Mouse (Mus musculus): Measurements from ENCODE around the gene Bmp7. TPM values are rescaled to one million over a fixed set of nuclear protein-coding genes. Genes with fewer than 3 reads are reported as not detected.

Bmp7 gene
- polyA plus RNA-seq, 1 experiment from 2014 or later = 54.2 TPM

- Histone ChIP-seq H3K9ac (ENCODE audit: low read depth, low read length) (no peak overlapping the region), H3K4me2 (replicated peaks; ENCODE audit: low read depth, low read length) (no peak overlapping the region), H3K36me3 (ENCODE audit: control insufficient read depth, insufficient read depth, low read length) (no peaks in the 10 kb centered on the region), H3K4me3 (ENCODE audit: low read length) (no peak overlapping the region), H3K27me3 (ENCODE audit: control insufficient read depth, insufficient read depth, low read length) (peaks cover 8% of the 10 kb centered on the region), H3K27ac (ENCODE audit: low read depth, low read length) (no peak overlapping the region), H3K4me1 (ENCODE audit: control insufficient read depth, insufficient read depth, low read length) (no peaks in the 10 kb centered on the region), H3K9me3 (ENCODE audit: control insufficient read depth, low read length) (no peaks in the 10 kb centered on the region)
- WGBS = 61% methylated on average over 7 of the region's 7 CpGs
- no peak for ATAC-seq (ENCODE audit: low FRiP score, low TSS enrichment)
Observed at GRCm38 (mm10) chr2:172827564-172827963, 112.6 kb downstream of the Bmp7 start.

- Histone ChIP-seq H3K27ac (ENCODE audit: low read depth, low read length) (no peak overlapping the region), H3K9ac (ENCODE audit: low read depth, low read length) (no peak overlapping the region), H3K4me1 (ENCODE audit: control insufficient read depth, insufficient read depth, low read length) (no peaks in the 10 kb centered on the region), H3K4me2 (replicated peaks; ENCODE audit: low read depth, low read length) (no peak overlapping the region), H3K4me3 (ENCODE audit: low read length) (no peak overlapping the region), H3K27me3 (ENCODE audit: control insufficient read depth, insufficient read depth, low read length) (peaks cover 8% of the 10 kb centered on the region), H3K36me3 (ENCODE audit: control insufficient read depth, insufficient read depth, low read length) (no peaks in the 10 kb centered on the region), H3K9me3 (ENCODE audit: control insufficient read depth, low read length) (no peaks in the 10 kb centered on the region)
- ATAC-seq (ENCODE audit: low FRiP score, low TSS enrichment) = no peak
- WGBS = 91% methylated on average over 11 of the region's 11 CpGs
Observed at GRCm38 (mm10) chr2:172825785-172826145, 114.4 kb downstream of the Bmp7 start.

- Histone ChIP-seq H3K4me3 (ENCODE audit: low read length) (peak overlapping the region; percentile 16; the same call in 1 of the 2 replicates), H3K4me2 (replicated peaks; ENCODE audit: low read depth, low read length) (peak overlapping the region; percentile 42), H3K36me3 (ENCODE audit: control insufficient read depth, insufficient read depth, low read length) (no peaks in the 10 kb centered on the region), H3K27ac (ENCODE audit: low read depth, low read length) (no peak overlapping the region), H3K9me3 (ENCODE audit: control insufficient read depth, low read length) (no peaks in the 10 kb centered on the region), H3K9ac (ENCODE audit: low read depth, low read length) (no peak overlapping the region), H3K27me3 (ENCODE audit: control insufficient read depth, insufficient read depth, low read length) (peaks cover 8% of the 10 kb centered on the region), H3K4me1 (ENCODE audit: control insufficient read depth, insufficient read depth, low read length) (no peaks in the 10 kb centered on the region)
- peak; percentile 65 for ATAC-seq (ENCODE audit: low FRiP score, low TSS enrichment)
- 16% methylated on average over 43 of the region's 43 CpGs for WGBS
Observed at GRCm38 (mm10) chr2:172824906-172825784, 115.0 kb downstream of the Bmp7 start.

GRCm38 (mm10) chr2:172818631-172819230 is 121.4 kb downstream of the Bmp7 start:
- Histone ChIP-seq H3K36me3 (ENCODE audit: control insufficient read depth, insufficient read depth, low read length) (no peaks in the 10 kb centered on the region), H3K4me2 (replicated peaks; ENCODE audit: low read depth, low read length) (no peak overlapping the region)
- no peak for ATAC-seq (ENCODE audit: low FRiP score, low TSS enrichment)

More at GRCm38 (mm10) chr2:172818631-172819230, 121.4 kb downstream of the Bmp7 start:
- Histone ChIP-seq H3K27me3 (ENCODE audit: control insufficient read depth, insufficient read depth, low read length) (no peaks in the 10 kb centered on the region), H3K4me1 (ENCODE audit: control insufficient read depth, insufficient read depth, low read length) (no peaks in the 10 kb centered on the region), H3K9me3 (ENCODE audit: control insufficient read depth, low read length) (no peaks in the 10 kb centered on the region), H3K4me3 (ENCODE audit: low read length) (no peak overlapping the region), H3K27ac (ENCODE audit: low read depth, low read length) (no peak overlapping the region), H3K9ac (ENCODE audit: low read depth, low read length) (no peak overlapping the region)
- WGBS = 80% methylated on average over 10 of the region's 10 CpGs

Small RNA genes lying within 50 kb of the gene (microRNA-seq; reads per million reads assigned to microRNA genes)
- gene Gm22773 = not detected

Other genes with a start within 250 kb of the Bmp7 start
- 0.17 and 0.34 TPM in 2 replicates for gene Spo11, start 37.4 kb upstream of the Bmp7 start, polyA plus RNA-seq (2014; fragmentation: Nextera tagmentation; extraction: Ambion mirVana)
- gene Rae1, start 59.8 kb upstream of the Bmp7 start, polyA plus RNA-seq (2014; fragmentation: Nextera tagmentation; extraction: Ambion mirVana) = 131 and 155 TPM in 2 replicates
- 41.3 and 42.6 TPM in 2 replicates for gene Rbm38, start 80.2 kb upstream of the Bmp7 start, polyA plus RNA-seq (2014; fragmentation: Nextera tagmentation; extraction: Ambion mirVana)
- gene Ctcfl, start 179.2 kb upstream of the Bmp7 start, polyA plus RNA-seq (2014; fragmentation: Nextera tagmentation; extraction: Ambion mirVana) = 0.07 and 0.08 TPM in 2 replicates
- gene Pck1, start 212.7 kb upstream of the Bmp7 start, polyA plus RNA-seq (2014; fragmentation: Nextera tagmentation; extraction: Ambion mirVana) = 0.60 and 3.0 TPM in 2 replicates